Mouse (Mus musculus): ENCODE results near the gene Tfap2e.

- TF ChIP-seq CTCF (IDR thresholded peaks at IDR 0.05; ENCODE audit: insufficient read depth, low read length) (no peak), POLR2A (IDR thresholded peaks at IDR 0.05; ENCODE audit: borderline replicate concordance, extremely low read depth, low read depth, low read length) (no peak)
Measured at GRCm38 (mm10) chr4:126756766-126757165, 20.7 kb upstream of the Tfap2e start.
